Mouse (Mus musculus): ENCODE measurements around the gene Def6. TPM values are rescaled to one million over a fixed set of nuclear protein-coding genes. Genes with fewer than 3 reads are reported as not detected.
A peak's percentile ranks its signal among the peaks of the same experiment; 100 is the strongest.

Def6 gene
- polyA plus RNA-seq, 1 experiment from 2014 or later = 20.5 TPM

DNA sequence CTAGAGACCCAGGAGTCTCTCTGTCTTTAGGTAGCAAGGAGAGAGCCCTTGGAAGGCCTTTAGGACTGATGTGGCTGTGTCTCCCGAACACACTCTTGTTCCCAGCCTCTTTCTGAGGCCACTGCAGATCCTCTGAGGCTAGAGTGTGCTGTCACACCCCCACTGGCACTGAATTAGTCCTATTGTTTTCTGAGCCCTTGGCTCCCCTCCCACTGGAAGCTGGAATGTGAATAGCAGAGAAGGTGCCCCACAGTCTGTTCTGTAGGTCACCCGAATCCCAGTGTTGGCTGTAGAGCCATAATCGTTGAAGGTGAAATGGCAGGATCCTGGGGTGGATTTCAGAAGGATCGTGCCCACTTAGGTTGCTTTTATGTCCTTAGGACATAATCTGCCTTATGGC lies 27.2 kb upstream of the Def6 start:
- ATAC-seq (replicated peaks; ENCODE audit: extremely low read depth, insufficient read depth, low FRiP score) = no peak
- peak overlapping the region; percentile 36; the same call in 1 of the 2 replicates for H3K9ac ChIP-seq (ENCODE audit: low read length)
- WGBS = 36% methylated on average over 4 of the region's 4 CpGs
- peak overlapping the region; percentile 21 for H3K4me2 ChIP-seq (ENCODE audit: low read depth, low read length)
- H3K4me1 ChIP-seq (ENCODE audit: control insufficient read depth, insufficient read depth, low read length) = peaks cover 57% of the 10 kb centered on the region
- H3K9me3 ChIP-seq (replicated peaks; ENCODE audit: control insufficient read depth, low read length) = no peaks in the 10 kb centered on the region
- peak overlapping the region; percentile 68 for H3K27ac ChIP-seq (ENCODE audit: low read length)
- H3K36me3 ChIP-seq (ENCODE audit: control insufficient read depth, insufficient read depth) = no peaks in the 10 kb centered on the region
- no peak overlapping the region for H3K4me3 ChIP-seq (ENCODE audit: low read length)
- no peaks in the 10 kb centered on the region for H3K27me3 ChIP-seq (ENCODE audit: control insufficient read depth, insufficient read depth, low read length)

DNA sequence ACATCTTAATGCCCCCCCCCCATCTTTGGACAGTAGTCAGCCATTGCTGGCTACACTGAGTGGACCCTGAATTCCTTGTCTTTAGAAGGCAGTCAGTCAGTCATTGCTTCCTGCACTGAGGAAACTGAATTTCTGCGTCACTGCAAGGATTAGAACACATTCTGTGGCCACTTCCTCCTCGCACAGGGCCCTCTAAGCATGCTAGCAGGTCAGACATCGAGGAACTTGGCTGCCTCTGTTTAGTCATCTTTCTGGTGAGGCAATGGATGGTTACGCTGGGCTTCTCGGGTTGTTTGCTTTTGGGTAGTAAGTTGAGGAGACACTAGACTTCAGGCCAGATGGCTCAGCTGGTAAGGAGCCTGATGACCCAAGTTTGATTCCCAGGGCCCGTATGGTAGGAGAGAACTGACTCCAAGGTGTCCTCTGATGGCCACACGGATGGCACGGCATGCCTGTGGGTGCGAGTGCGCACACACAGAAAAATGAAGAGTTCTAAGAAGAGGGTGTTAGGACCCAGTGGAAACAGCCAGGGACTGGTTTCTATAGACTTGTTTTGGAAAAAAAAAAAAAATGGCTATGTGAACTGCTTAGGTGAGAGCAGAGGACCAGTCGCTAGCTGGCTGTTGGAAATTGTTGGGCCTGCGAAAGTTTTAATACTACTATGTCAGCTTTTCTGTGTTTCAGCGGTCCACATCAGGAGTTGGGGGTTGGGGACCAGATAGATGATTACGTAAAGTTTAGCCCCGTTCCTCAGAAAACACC lies 26.6 kb upstream of the Def6 start:
- peak overlapping the region; percentile 68 for H3K27ac ChIP-seq (ENCODE audit: low read length)
- no peaks in the 10 kb centered on the region for H3K27me3 ChIP-seq (ENCODE audit: control insufficient read depth, insufficient read depth, low read length)
- no peak overlapping the region for H3K4me3 ChIP-seq (ENCODE audit: low read length)
- no peaks in the 10 kb centered on the region for H3K9me3 ChIP-seq (replicated peaks; ENCODE audit: control insufficient read depth, low read length)
- no peak for ATAC-seq (replicated peaks; ENCODE audit: extremely low read depth, insufficient read depth, low FRiP score)
- H3K4me2 ChIP-seq (ENCODE audit: low read depth, low read length) = no peak overlapping the region
- no peaks in the 10 kb centered on the region for H3K36me3 ChIP-seq (ENCODE audit: control insufficient read depth, insufficient read depth)
- WGBS = 75% methylated on average over 15 of the region's 15 CpGs
- peaks cover 63% of the 10 kb centered on the region for H3K4me1 ChIP-seq (ENCODE audit: control insufficient read depth, insufficient read depth, low read length)
- no peak overlapping the region for H3K9ac ChIP-seq (ENCODE audit: low read length)

DNA sequence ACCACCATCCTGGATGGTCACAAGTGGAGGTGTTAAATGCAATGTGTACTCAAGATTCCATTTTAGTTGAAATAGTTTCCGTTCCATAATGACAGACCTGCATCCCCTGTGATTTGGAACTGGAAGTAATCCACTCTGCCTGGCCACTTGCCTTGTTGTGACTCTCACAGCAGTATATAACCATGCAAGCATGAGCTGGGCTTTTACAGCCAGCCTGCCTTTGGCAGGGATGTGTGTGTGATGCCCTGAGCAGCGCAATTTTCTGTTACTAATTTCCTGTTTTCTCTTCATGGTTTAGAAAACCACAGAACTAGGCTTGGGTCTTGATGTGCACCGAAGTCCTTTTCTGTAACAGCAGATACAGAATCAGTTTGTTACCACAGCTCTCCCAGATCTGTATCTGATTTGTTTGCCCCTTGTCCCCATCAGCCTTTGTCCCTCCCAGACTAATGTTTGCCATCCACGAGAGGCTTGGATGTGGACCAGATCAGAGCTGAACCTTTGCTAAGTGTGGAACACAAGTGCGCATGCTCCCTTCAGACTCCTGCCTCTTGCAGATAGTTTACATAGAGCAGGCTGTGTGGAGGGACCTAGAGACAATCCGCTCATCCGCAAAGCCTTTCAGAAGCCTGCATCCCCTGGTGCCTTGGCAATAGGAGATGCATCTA lies 22.5 kb upstream of the Def6 start:
- Histone ChIP-seq H3K9ac (ENCODE audit: low read length) (no peak overlapping the region), H3K4me2 (ENCODE audit: low read depth, low read length) (no peak overlapping the region), H3K36me3 (ENCODE audit: control insufficient read depth, insufficient read depth) (peaks cover 4% of the 10 kb centered on the region), H3K4me1 (ENCODE audit: control insufficient read depth, insufficient read depth, low read length) (peaks cover 40% of the 10 kb centered on the region), H3K4me3 (ENCODE audit: low read length) (no peak overlapping the region), H3K9me3 (replicated peaks; ENCODE audit: control insufficient read depth, low read length) (no peaks in the 10 kb centered on the region), H3K27ac (ENCODE audit: low read length) (no peak overlapping the region), H3K27me3 (ENCODE audit: control insufficient read depth, insufficient read depth, low read length) (no peaks in the 10 kb centered on the region)
- WGBS = 64% methylated on average over 7 of the region's 7 CpGs
- no peak for ATAC-seq (replicated peaks; ENCODE audit: extremely low read depth, insufficient read depth, low FRiP score)

DNA sequence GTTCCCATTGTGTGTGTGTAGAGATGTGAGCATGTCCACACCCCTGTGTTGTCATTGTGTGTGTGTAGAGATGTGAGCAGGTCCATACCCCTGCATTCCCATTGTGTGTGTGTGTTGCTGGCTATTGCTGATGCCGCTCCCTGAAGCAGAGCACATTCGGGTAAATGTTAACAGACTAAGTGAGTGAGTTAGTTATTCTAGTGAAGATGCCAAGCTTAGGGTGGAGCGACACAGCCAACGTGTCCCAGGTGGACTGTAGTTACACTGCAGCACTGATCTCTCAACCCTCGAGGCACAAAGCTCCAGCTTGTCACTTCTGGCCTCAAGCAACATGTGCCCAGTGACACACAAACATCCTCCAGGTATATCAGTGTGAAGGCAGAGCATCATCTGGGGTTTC lies 19.3 kb upstream of the Def6 start:
- no peak for ATAC-seq (replicated peaks; ENCODE audit: extremely low read depth, insufficient read depth, low FRiP score)
- Histone ChIP-seq H3K36me3 (ENCODE audit: control insufficient read depth, insufficient read depth) (peaks cover 15% of the 10 kb centered on the region), H3K4me2 (ENCODE audit: low read depth, low read length) (no peak overlapping the region), H3K9ac (ENCODE audit: low read length) (no peak overlapping the region), H3K4me1 (ENCODE audit: control insufficient read depth, insufficient read depth, low read length) (peaks cover 17% of the 10 kb centered on the region), H3K27ac (ENCODE audit: low read length) (no peak overlapping the region), H3K4me3 (ENCODE audit: low read length) (no peak overlapping the region), H3K27me3 (ENCODE audit: control insufficient read depth, insufficient read depth, low read length) (no peaks in the 10 kb centered on the region), H3K9me3 (replicated peaks; ENCODE audit: control insufficient read depth, low read length) (no peaks in the 10 kb centered on the region)
- WGBS = 86% methylated on average over 5 of the region's 5 CpGs

DNA sequence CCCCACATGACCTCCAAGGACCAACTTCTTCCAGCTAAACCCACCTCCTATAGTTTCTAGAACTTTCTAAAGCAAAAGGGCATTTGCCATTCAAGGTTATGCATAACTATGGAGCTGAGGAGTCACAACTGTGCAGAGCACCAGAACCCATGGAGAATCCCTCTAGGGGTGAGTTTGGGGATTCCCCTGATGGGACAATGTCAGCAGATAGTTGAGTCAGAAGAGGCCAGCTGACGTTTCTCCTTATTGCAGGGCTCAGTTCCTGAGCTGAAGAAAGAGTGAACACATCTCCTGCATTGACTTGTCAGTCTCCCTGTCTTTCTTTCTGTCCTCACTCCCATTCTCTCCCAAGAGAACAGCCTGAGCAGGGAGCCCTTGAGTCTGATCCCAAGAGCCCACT lies 14.8 kb upstream of the Def6 start:
- Histone ChIP-seq H3K4me2 (ENCODE audit: low read depth, low read length) (no peak overlapping the region), H3K4me3 (ENCODE audit: low read length) (no peak overlapping the region), H3K9ac (ENCODE audit: low read length) (no peak overlapping the region), H3K27me3 (ENCODE audit: control insufficient read depth, insufficient read depth, low read length) (no peaks in the 10 kb centered on the region), H3K9me3 (replicated peaks; ENCODE audit: control insufficient read depth, low read length) (no peaks in the 10 kb centered on the region), H3K36me3 (ENCODE audit: control insufficient read depth, insufficient read depth) (peaks cover 32% of the 10 kb centered on the region), H3K4me1 (ENCODE audit: control insufficient read depth, insufficient read depth, low read length) (no peaks in the 10 kb centered on the region), H3K27ac (ENCODE audit: low read length) (no peak overlapping the region)
- no peak for ATAC-seq (replicated peaks; ENCODE audit: extremely low read depth, insufficient read depth, low FRiP score)
- 45% methylated on average over 1 of the region's 1 CpGs for WGBS

DNA sequence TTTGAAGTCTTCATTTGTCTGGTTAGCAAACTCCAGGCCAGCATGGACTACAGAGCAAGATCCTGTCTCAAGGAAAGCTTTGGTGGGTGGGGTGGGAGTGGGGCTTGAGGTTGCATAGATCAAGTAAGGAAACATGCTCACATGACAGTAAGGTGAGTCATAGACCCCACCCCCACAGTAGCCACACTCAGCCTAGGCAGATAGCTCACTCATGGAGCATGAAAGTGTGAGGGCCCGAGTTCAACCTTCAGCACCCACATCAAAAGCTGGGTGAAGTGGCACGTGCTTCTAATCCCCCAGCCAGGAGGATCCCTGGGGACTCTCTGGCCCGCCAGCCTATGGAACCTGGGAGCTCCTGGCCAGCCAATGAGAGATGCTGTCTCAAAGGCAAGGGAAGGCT lies 14.0 kb upstream of the Def6 start:
- WGBS = 82% methylated on average over 3 of the region's 3 CpGs
- no peak for ATAC-seq (replicated peaks; ENCODE audit: extremely low read depth, insufficient read depth, low FRiP score)
- Histone ChIP-seq H3K4me3 (ENCODE audit: low read length) (no peak overlapping the region), H3K36me3 (ENCODE audit: control insufficient read depth, insufficient read depth) (peaks cover 38% of the 10 kb centered on the region), H3K27me3 (ENCODE audit: control insufficient read depth, insufficient read depth, low read length) (no peaks in the 10 kb centered on the region), H3K27ac (ENCODE audit: low read length) (no peak overlapping the region), H3K4me2 (ENCODE audit: low read depth, low read length) (no peak overlapping the region), H3K9ac (ENCODE audit: low read length) (no peak overlapping the region), H3K4me1 (ENCODE audit: control insufficient read depth, insufficient read depth, low read length) (no peaks in the 10 kb centered on the region), H3K9me3 (replicated peaks; ENCODE audit: control insufficient read depth, low read length) (no peaks in the 10 kb centered on the region)

DNA sequence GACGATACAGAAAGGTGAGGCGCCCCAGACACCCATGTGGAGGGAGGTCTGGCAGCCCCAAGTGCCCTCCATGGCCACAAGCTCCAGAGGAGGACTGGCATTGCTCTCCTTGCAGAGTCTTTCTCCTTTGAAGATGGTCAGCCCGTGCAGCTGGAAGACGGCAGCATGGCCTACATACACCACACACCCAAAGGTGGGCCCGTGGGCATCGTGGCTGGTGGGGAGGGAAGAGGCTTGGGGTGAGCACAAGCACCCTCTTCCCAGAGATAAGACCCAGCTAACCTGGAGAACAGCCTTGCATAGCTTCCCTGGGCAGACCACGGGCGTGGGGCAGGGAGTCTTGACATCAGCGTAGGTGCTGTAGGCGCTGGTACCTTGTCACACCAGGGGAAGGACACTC lies 12.5 kb upstream of the Def6 start:
- no peak overlapping the region for H3K9ac ChIP-seq (ENCODE audit: low read length)
- no peak for ATAC-seq (replicated peaks; ENCODE audit: extremely low read depth, insufficient read depth, low FRiP score)
- WGBS = 89% methylated on average over 10 of the region's 10 CpGs
- H3K36me3 ChIP-seq (ENCODE audit: control insufficient read depth, insufficient read depth) = peaks cover 40% of the 10 kb centered on the region
- H3K9me3 ChIP-seq (replicated peaks; ENCODE audit: control insufficient read depth, low read length) = no peaks in the 10 kb centered on the region
- H3K27me3 ChIP-seq (ENCODE audit: control insufficient read depth, insufficient read depth, low read length) = no peaks in the 10 kb centered on the region
- no peak overlapping the region for H3K4me3 ChIP-seq (ENCODE audit: low read length)
- H3K27ac ChIP-seq (ENCODE audit: low read length) = no peak overlapping the region
- no peaks in the 10 kb centered on the region for H3K4me1 ChIP-seq (ENCODE audit: control insufficient read depth, insufficient read depth, low read length)
- H3K4me2 ChIP-seq (ENCODE audit: low read depth, low read length) = no peak overlapping the region

DNA sequence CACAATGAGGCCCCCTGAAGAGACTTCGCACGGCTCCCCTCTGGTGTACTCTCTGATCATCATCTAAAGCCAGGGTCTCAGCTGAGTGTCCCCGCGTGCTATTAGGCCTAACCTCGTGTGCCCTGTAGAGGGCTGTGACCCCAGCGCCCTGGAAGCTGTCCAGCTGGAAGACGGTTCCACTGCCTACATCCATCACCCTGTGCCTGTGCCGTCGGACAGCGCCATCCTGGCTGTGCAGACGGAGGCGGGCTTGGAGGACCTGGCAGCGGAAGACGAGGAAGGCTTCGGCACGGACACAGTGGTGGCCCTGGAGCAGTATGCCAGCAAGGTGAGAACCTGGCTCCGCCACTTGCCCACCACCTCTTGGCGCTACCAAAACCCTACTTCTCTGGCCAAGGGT lies 9.9 kb upstream of the Def6 start:
- no peak overlapping the region for H3K9ac ChIP-seq (ENCODE audit: low read length)
- no peaks in the 10 kb centered on the region for H3K4me1 ChIP-seq (ENCODE audit: control insufficient read depth, insufficient read depth, low read length)
- WGBS = 72% methylated on average over 18 of the region's 18 CpGs
- ATAC-seq (replicated peaks; ENCODE audit: extremely low read depth, insufficient read depth, low FRiP score) = no peak
- H3K9me3 ChIP-seq (replicated peaks; ENCODE audit: control insufficient read depth, low read length) = no peaks in the 10 kb centered on the region
- no peaks in the 10 kb centered on the region for H3K27me3 ChIP-seq (ENCODE audit: control insufficient read depth, insufficient read depth, low read length)
- peaks cover 43% of the 10 kb centered on the region for H3K36me3 ChIP-seq (ENCODE audit: control insufficient read depth, insufficient read depth)
- H3K4me3 ChIP-seq (ENCODE audit: low read length) = no peak overlapping the region
- H3K4me2 ChIP-seq (ENCODE audit: low read depth, low read length) = no peak overlapping the region
- H3K27ac ChIP-seq (ENCODE audit: low read length) = no peak overlapping the region

DNA sequence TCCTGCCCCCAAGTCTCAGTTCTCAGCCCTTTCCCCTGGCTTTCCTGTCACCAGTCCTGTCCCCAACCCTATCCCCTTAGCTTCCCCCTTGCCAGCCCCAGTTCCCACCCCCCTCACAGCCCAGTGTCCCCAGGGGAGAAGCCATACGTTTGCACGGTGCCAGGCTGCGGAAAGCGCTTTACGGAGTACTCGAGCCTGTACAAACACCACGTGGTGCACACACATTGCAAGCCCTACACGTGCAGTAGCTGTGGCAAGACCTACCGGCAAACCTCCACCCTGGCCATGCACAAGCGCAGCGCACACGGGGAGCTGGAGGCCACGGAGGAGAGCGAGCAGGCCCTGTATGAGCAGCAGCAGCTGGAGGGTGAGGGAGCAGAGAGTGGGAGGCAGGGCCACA lies 5.6 kb upstream of the Def6 start:
- Histone ChIP-seq H3K27ac (ENCODE audit: low read length) (no peak overlapping the region), H3K9ac (ENCODE audit: low read length) (no peak overlapping the region), H3K9me3 (replicated peaks; ENCODE audit: control insufficient read depth, low read length) (no peaks in the 10 kb centered on the region), H3K4me2 (ENCODE audit: low read depth, low read length) (no peak overlapping the region), H3K4me1 (ENCODE audit: control insufficient read depth, insufficient read depth, low read length) (peaks cover 8% of the 10 kb centered on the region), H3K27me3 (ENCODE audit: control insufficient read depth, insufficient read depth, low read length) (no peaks in the 10 kb centered on the region), H3K36me3 (ENCODE audit: control insufficient read depth, insufficient read depth) (peaks cover 27% of the 10 kb centered on the region), H3K4me3 (ENCODE audit: low read length) (no peak overlapping the region)
- ATAC-seq (replicated peaks; ENCODE audit: extremely low read depth, insufficient read depth, low FRiP score) = no peak
- 74% methylated on average over 14 of the region's 14 CpGs for WGBS
